Mouse (Mus musculus): Measurements from ENCODE around the gene Il4. TPM values are rescaled to one million over a fixed set of nuclear protein-coding genes. Genes with fewer than 3 reads are reported as not detected.

The Il4 gene
- polyA plus RNA-seq, 1 experiment, result not detected

- Histone ChIP-seq H3K4me3 (ENCODE audit: low read depth, low read length) (peak overlapping the region; percentile 47; the same call in 1 of the 2 replicates), H3K36me3 (ENCODE audit: control insufficient read depth, insufficient read depth, low read length) (no peaks in the 10 kb centered on the region), H3K27me3 (ENCODE audit: control insufficient read depth, insufficient read depth, low read length) (peaks cover 19% of the 10 kb centered on the region), H3K4me1 (ENCODE audit: control insufficient read depth, insufficient read depth, insufficient read length, low read length) (peaks cover 5% of the 10 kb centered on the region; the same call in 1 of the 2 replicates), H3K27ac (ENCODE audit: insufficient read depth, low read depth, low read length) (no peak overlapping the region)
- TF ChIP-seq CTCF (IDR thresholded peaks at IDR 0.05; ENCODE audit: extremely low read depth, insufficient read length, insufficient replicate concordance, low read depth, low read length) (no peak), POLR2A (IDR thresholded peaks at IDR 0.05; ENCODE audit: low read depth, low read length) (no peak)
- WGBS, result 60% methylated on average over 9 of the region's 9 CpGs
Measured at GRCm38 (mm10) chr11:53635590-53636182, 17.2 kb upstream of the Il4 start.

GRCm38 (mm10) chr11:53634556-53634955 is 16.1 kb upstream of the Il4 start, which contains the start of gene Il13:
Gene Il13, minus strand, starts transcription at chr11:53634702.
- H3K4me3 ChIP-seq (ENCODE audit: low read depth, low read length), result no peak within 1 kb of the TSS
- H3K27me3 ChIP-seq (ENCODE audit: control insufficient read depth, insufficient read depth, low read length), result peaks cover 19% of the 10 kb centered on the region
- no peak within 1 kb of the TSS for H3K27ac ChIP-seq (ENCODE audit: insufficient read depth, low read depth, low read length)
- no peak for TF ChIP-seq CTCF (IDR thresholded peaks at IDR 0.05; ENCODE audit: extremely low read depth, insufficient read length, insufficient replicate concordance, low read depth, low read length)
- TF ChIP-seq POLR2A (IDR thresholded peaks at IDR 0.05; ENCODE audit: low read depth, low read length), result no peak
- H3K36me3 ChIP-seq (ENCODE audit: control insufficient read depth, insufficient read depth, low read length), result no peaks in the 10 kb centered on the region
- H3K4me1 ChIP-seq (ENCODE audit: control insufficient read depth, insufficient read depth, insufficient read length, low read length), result peaks cover 5% of the 10 kb centered on the region; the same call in 1 of the 2 replicates
- WGBS, result 92% methylated on average over 8 of the region's 8 CpGs

DNA sequence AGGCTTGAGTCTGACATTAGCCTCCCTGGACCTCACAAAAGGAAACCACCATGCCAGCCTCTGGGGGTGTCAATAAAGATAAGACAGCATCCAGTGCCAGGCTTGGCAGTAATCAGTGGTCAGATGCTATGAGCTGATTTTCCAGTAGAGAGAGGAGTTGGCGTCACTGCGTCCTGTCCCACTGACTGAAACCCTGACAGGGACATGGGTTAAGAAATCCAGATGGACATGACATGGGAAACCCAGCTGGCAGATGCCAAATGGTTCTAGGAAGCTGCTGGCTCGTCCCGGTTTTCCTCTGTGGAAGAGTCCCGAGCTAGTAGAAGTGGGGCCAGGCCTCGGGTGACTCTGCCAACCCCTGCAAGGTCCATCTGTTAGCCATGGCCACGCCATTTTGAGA is 15.2 kb upstream of the Il4 start:
- Histone ChIP-seq H3K4me1 (ENCODE audit: control insufficient read depth, insufficient read depth, insufficient read length, low read length) (peaks cover 5% of the 10 kb centered on the region; the same call in 1 of the 2 replicates), H3K27ac (ENCODE audit: insufficient read depth, low read depth, low read length) (no peak overlapping the region), H3K4me3 (ENCODE audit: low read depth, low read length) (no peak overlapping the region), H3K36me3 (ENCODE audit: control insufficient read depth, insufficient read depth, low read length) (no peaks in the 10 kb centered on the region), H3K27me3 (ENCODE audit: control insufficient read depth, insufficient read depth, low read length) (peaks cover 19% of the 10 kb centered on the region)
- TF ChIP-seq POLR2A (IDR thresholded peaks at IDR 0.05; ENCODE audit: low read depth, low read length), result no peak
- no peak for TF ChIP-seq CTCF (IDR thresholded peaks at IDR 0.05; ENCODE audit: extremely low read depth, insufficient read length, insufficient replicate concordance, low read depth, low read length)
- 75% methylated on average over 7 of the region's 7 CpGs for WGBS

DNA sequence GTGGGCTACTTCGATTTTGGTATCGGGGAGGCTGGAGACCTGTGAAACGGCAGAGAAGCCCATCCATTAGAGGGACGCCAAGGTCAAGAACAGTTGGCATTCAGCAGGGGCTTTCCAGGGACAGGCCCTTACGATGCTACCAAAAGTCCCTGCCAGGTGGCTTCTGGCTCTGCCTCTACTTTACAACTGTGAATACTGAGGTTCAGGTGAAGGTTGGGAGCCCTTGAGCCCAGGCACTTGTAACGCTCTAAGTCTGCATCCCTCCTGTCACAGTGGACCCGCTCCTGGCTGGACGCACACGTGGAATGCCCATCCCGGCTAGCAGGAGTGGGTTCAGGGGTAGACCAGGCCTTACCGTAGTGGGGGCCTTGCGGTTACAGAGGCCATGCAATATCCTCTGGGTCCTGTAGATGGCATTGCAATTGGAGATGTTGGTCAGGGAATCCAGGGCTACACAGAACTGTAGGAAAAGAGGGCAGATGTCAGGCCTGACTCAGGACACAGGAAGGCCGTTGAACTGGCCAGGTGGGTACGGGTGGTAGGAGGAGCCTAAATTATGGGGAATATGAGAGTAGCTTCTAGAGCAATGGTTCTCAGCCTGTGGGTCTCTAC is 13.8 kb upstream of the Il4 start:
- Histone ChIP-seq H3K4me1 (ENCODE audit: control insufficient read depth, insufficient read depth, insufficient read length, low read length) (peaks cover 5% of the 10 kb centered on the region; the same call in 1 of the 2 replicates), H3K4me3 (ENCODE audit: low read depth, low read length) (no peak overlapping the region), H3K27me3 (ENCODE audit: control insufficient read depth, insufficient read depth, low read length) (peaks cover 11% of the 10 kb centered on the region), H3K36me3 (ENCODE audit: control insufficient read depth, insufficient read depth, low read length) (no peaks in the 10 kb centered on the region), H3K27ac (ENCODE audit: insufficient read depth, low read depth, low read length) (no peak overlapping the region)
- TF ChIP-seq POLR2A (IDR thresholded peaks at IDR 0.05; ENCODE audit: low read depth, low read length) (no peak), CTCF (IDR thresholded peaks at IDR 0.05; ENCODE audit: extremely low read depth, insufficient read length, insufficient replicate concordance, low read depth, low read length) (peak; percentile 11; the same call in 1 of the 2 replicates)
- WGBS, result 76% methylated on average over 14 of the region's 14 CpGs

DNA sequence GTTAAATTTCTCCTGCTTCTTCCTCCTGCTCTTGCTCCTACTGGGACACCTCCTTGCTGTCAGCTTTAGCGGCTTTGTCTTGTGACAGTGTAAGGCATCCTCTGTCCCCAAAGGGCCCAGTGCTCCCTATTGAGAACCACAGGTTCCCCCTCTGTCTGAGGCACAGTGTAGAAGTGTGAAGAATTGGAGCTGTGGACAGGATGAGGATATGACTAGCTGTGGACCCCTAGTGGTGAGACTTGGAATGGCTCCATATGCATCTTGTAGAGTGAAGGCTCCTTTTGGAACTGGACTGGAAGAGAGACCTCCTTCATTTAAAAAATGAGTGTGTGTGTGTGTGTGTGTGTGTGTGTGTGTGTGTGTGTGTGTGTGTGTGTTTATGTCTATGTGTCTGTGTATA is 9.4 kb upstream of the Il4 start:
- 20% methylated on average over 1 of the region's 1 CpGs for WGBS
- Histone ChIP-seq H3K4me3 (ENCODE audit: low read depth, low read length) (no peak overlapping the region), H3K4me1 (ENCODE audit: control insufficient read depth, insufficient read depth, insufficient read length, low read length) (no peaks in the 10 kb centered on the region), H3K27me3 (ENCODE audit: control insufficient read depth, insufficient read depth, low read length) (no peaks in the 10 kb centered on the region), H3K27ac (ENCODE audit: insufficient read depth, low read depth, low read length) (no peak overlapping the region), H3K36me3 (ENCODE audit: control insufficient read depth, insufficient read depth, low read length) (no peaks in the 10 kb centered on the region)
- TF ChIP-seq POLR2A (IDR thresholded peaks at IDR 0.05; ENCODE audit: low read depth, low read length), result no peak
- peak; percentile 47; the same call in 1 of the 2 replicates for TF ChIP-seq CTCF (IDR thresholded peaks at IDR 0.05; ENCODE audit: extremely low read depth, insufficient read length, insufficient replicate concordance, low read depth, low read length)

- Histone ChIP-seq H3K4me3 (ENCODE audit: low read depth, low read length) (no peak overlapping the region), H3K27ac (ENCODE audit: insufficient read depth, low read depth, low read length) (no peak overlapping the region), H3K27me3 (ENCODE audit: control insufficient read depth, insufficient read depth, low read length) (no peaks in the 10 kb centered on the region), H3K4me1 (ENCODE audit: control insufficient read depth, insufficient read depth, insufficient read length, low read length) (no peaks in the 10 kb centered on the region), H3K36me3 (ENCODE audit: control insufficient read depth, insufficient read depth, low read length) (no peaks in the 10 kb centered on the region)
- WGBS, result 61% methylated on average over 17 of the region's 17 CpGs
- TF ChIP-seq CTCF (IDR thresholded peaks at IDR 0.05; ENCODE audit: extremely low read depth, insufficient read length, insufficient replicate concordance, low read depth, low read length) (no peak), POLR2A (IDR thresholded peaks at IDR 0.05; ENCODE audit: low read depth, low read length) (no peak)
Measured at GRCm38 (mm10) chr11:53626802-53627373, 8.4 kb upstream of the Il4 start.

- H3K4me3 ChIP-seq (ENCODE audit: low read depth, low read length), result no peak overlapping the region
- H3K36me3 ChIP-seq (ENCODE audit: control insufficient read depth, insufficient read depth, low read length), result no peaks in the 10 kb centered on the region
- 98% methylated on average over 2 of the region's 2 CpGs for WGBS
- TF ChIP-seq POLR2A (IDR thresholded peaks at IDR 0.05; ENCODE audit: low read depth, low read length) (no peak), CTCF (IDR thresholded peaks at IDR 0.05; ENCODE audit: extremely low read depth, insufficient read length, insufficient replicate concordance, low read depth, low read length) (peak; percentile 20; the same call in 1 of the 2 replicates)
- no peaks in the 10 kb centered on the region for H3K27me3 ChIP-seq (ENCODE audit: control insufficient read depth, insufficient read depth, low read length)
- H3K27ac ChIP-seq (ENCODE audit: insufficient read depth, low read depth, low read length), result no peak overlapping the region
- no peaks in the 10 kb centered on the region for H3K4me1 ChIP-seq (ENCODE audit: control insufficient read depth, insufficient read depth, insufficient read length, low read length)
Measured at GRCm38 (mm10) chr11:53624124-53624523, 5.7 kb upstream of the Il4 start.

Measured in small intestine, adult 2 months (tissue).